ENCODE assay signal across 9 mouse cellular contexts in the genomic region with DNA sequence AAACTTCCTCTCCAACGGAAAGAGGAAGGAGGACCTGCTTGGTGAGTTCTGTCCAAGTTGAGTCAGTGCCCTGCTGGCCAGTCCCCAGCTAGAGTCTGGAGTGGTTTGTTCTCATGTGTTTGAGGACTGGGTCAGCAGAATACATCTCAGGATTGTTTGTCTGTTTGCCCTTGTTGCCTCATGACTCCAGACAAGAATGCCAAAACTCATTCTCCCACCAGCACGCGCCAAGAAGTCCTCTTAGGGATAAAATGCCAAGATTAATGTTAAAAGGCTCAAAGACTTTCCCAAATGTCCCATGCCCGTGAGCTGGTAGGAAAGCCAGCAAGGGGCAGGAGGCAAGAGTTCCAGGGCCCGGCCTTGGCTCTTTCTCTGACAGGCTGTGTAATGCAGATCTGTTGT. TPM values are rescaled to one million over a fixed set of nuclear protein-coding genes. Genes with fewer than 3 reads are reported as not detected.
DNase-seq lines count a peak whose midpoint lies in the region; ATAC-seq and TF ChIP-seq lines count a peak whose summit lies in the region.
"Had no signal": no experiment of that assay in that cellular context is flagged by ENCODE, and none has a peak within 500 bp of the region (broad histone marks: within the 10 kb centered on the region; RNA-seq: fewer than 3 reads in every experiment).

No protein-coding gene starts in this region.

- no peak overlapping the region for H3K4me3 ChIP-seq in cerebellum, adult 2 months (replicated peaks; ENCODE audit: insufficient read depth, low read depth, low read length)
- no peak overlapping the region for H3K4me3 ChIP-seq in intestine, postnatal 0 days (ENCODE audit: low read depth, low read length)
- H3K4me3 ChIP-seq: neural tube, embryonic 12.5 days had no signal

- WGBS in cerebellum, adult 2 months, result 38% methylated on average over 5 of the region's 5 CpGs
- 71% methylated on average over 5 of the region's 5 CpGs for WGBS in intestine, postnatal 0 days

- H3K4me1 ChIP-seq in cerebellum, adult 2 months (ENCODE audit: control insufficient read depth, insufficient read depth, low read length), result no peaks in the 10 kb centered on the region
- no peaks in the 10 kb centered on the region for H3K4me1 ChIP-seq in intestine, postnatal 0 days (replicated peaks; ENCODE audit: control insufficient read depth, insufficient read depth, low read length)
- H3K4me1 ChIP-seq: neural tube, embryonic 12.5 days had no signal

- H3K4me2 ChIP-seq in intestine, postnatal 0 days (replicated peaks; ENCODE audit: low read depth), result no peak overlapping the region
- H3K4me2 ChIP-seq: neural tube, embryonic 12.5 days had no signal

- intact Hi-C loops in heart, postnatal 10 days (cut with DNase I), result no loop called here

- no peaks in the 10 kb centered on the region for H3K9me3 ChIP-seq in intestine, postnatal 0 days (ENCODE audit: control insufficient read depth)
- H3K9me3 ChIP-seq: neural tube, embryonic 12.5 days had no signal

- no peak for TF ChIP-seq CTCF in cerebellum, adult 2 months (IDR thresholded peaks at IDR 0.05; ENCODE audit: borderline replicate concordance, insufficient read depth, low read depth, low read length)
- TF ChIP-seq CTCF in intestine, postnatal 0 days (IDR thresholded peaks at IDR 0.05; ENCODE audit: low read depth), result no peak

- TF ChIP-seq POLR2A in cerebellum, adult 2 months (IDR thresholded peaks at IDR 0.05; ENCODE audit: borderline replicate concordance, insufficient read depth, low read length), result no peak

- ATAC-seq in intestine, postnatal 0 days, result no peak

- H3K27me3 ChIP-seq in cerebellum, adult 2 months (ENCODE audit: control insufficient read depth, insufficient read depth, low read length), result no peaks in the 10 kb centered on the region
- no peaks in the 10 kb centered on the region for H3K27me3 ChIP-seq in intestine, postnatal 0 days (replicated peaks; ENCODE audit: control insufficient read depth, insufficient read depth, low read length)
- H3K27me3 ChIP-seq: neural tube, embryonic 12.5 days had no signal

- H3K36me3 ChIP-seq in intestine, postnatal 0 days (ENCODE audit: control insufficient read depth, insufficient read depth), result no peaks in the 10 kb centered on the region
- H3K36me3 ChIP-seq: neural tube, embryonic 12.5 days had no signal

- peak in 1 of 2 experiments; percentile 31 for DNase-seq in cerebellum, adult 2 months
- no peak for DNase-seq in cerebellum, adult 18-20 months
- DNase-seq in right cerebral cortex, postnatal 10 days (ENCODE audit: low spot score in 2 of 2), result peak; percentile 70 to 71
- DNase-seq in right cerebral cortex, postnatal 14 days, result no peak
- DNase-seq in heart, postnatal 10 days, result peak; percentile 63 to 64
- DNase-seq in ovary, postnatal 36 days (ENCODE audit: low spot score), result peak; percentile 59
- no peak for DNase-seq in thymus, postnatal 14 days

- peak overlapping the region; percentile 21; the same call in 1 of the 2 replicates for H3K27ac ChIP-seq in cerebellum, adult 2 months (ENCODE audit: insufficient read depth, low read length)
- H3K27ac ChIP-seq in intestine, postnatal 0 days (ENCODE audit: low read depth, low read length), result no peak overlapping the region
- H3K27ac ChIP-seq: neural tube, embryonic 12.5 days had no signal

- no peak overlapping the region for H3K9ac ChIP-seq in intestine, postnatal 0 days (ENCODE audit: low read depth, low read length)
- H3K9ac ChIP-seq: neural tube, embryonic 12.5 days had no signal

RNA-seq across cellular contexts. Expression of gene Alg8, which starts 14.5 kb away (rescaled TPM):
- polyA plus RNA-seq in cerebellum, adult 2 months (2012; rRNA removed), result 10.1 and 11.1 TPM in 2 replicates
- total RNA-seq in heart, postnatal 10 days (2021), result 1 to 10 TPM; 7.7 to 7.8 TPM
- 14.5 and 15.7 TPM in 2 replicates for polyA plus RNA-seq in intestine, postnatal 0 days (2015; fragmentation: Nextera tagmentation; extraction: Ambion mirVana)

RNA-seq across cellular contexts. Expression of gene Kctd21, which starts 24.7 kb away (rescaled TPM):
- polyA plus RNA-seq in cerebellum, adult 2 months (2012; rRNA removed), result 18.4 and 18.9 TPM in 2 replicates
- total RNA-seq in heart, postnatal 10 days (2021), result 1 to 10 TPM; 1.4 to 2.7 TPM
- 1.4 TPM in 2 replicates for polyA plus RNA-seq in intestine, postnatal 0 days (2015; fragmentation: Nextera tagmentation; extraction: Ambion mirVana)

RNA-seq across cellular contexts. Expression of gene Usp35, which starts 25.1 kb away (rescaled TPM):
- polyA plus RNA-seq in cerebellum, adult 2 months (2012; rRNA removed), result 19.1 and 21.7 TPM in 2 replicates
- total RNA-seq in heart, postnatal 10 days (2021), result 1 to 10 TPM; 1.5 to 1.7 TPM
- polyA plus RNA-seq in intestine, postnatal 0 days (2015; fragmentation: Nextera tagmentation; extraction: Ambion mirVana), result 0.41 and 0.48 TPM in 2 replicates

RNA-seq across cellular contexts. Expression of gene Ndufc2, which starts 42.9 kb away (rescaled TPM):
- polyA plus RNA-seq in cerebellum, adult 2 months (2012; rRNA removed), result 376 and 378 TPM in 2 replicates
- 100 to 1,000 TPM; 525 to 575 TPM for total RNA-seq in heart, postnatal 10 days (2021)
- polyA plus RNA-seq in intestine, postnatal 0 days (2015; fragmentation: Nextera tagmentation; extraction: Ambion mirVana), result 517 and 549 TPM in 2 replicates

Comparison
In these comparisons a context has a peak if more than half of its experiments do, and no peak if none do; other contexts are left out.
1. DNase-seq: peak in right cerebral cortex, postnatal 10 days (2 of 2), heart, postnatal 10 days (2 of 2) and ovary, postnatal 36 days (single experiment); none in cerebellum, adult 18-20 months (0 of 2), right cerebral cortex, postnatal 14 days (single experiment) and thymus, postnatal 14 days (single experiment).
2. RNA of gene Usp35, which starts 25.1 kb away (polyA plus RNA-seq): 19.1 to 21.7 TPM in cerebellum, adult 2 months; 0.41 to 0.48 TPM in intestine, postnatal 0 days; every median in the first group is over 10 times any median in the second.